Mouse (Mus musculus) embryonic fibroblast, embryonic 13.5 days (primary cell): ENCODE measurements around the gene Cacnb4.

ENCODE experiments used
- CTCF ChIP-seq: IDR thresholded peaks from 2 replicates; pipeline ENCODE4 v1.5.1; 2011; ENCODE audit warnings: mild to moderate bottlenecking, control low read depth, low read length, moderate library complexity, borderline replicate concordance; ENCODE audit not compliant: insufficient read depth
- POLR2A ChIP-seq: IDR thresholded peaks from 2 replicates; pipeline ENCODE4 v1.6.1; 2011; ENCODE audit warnings: low read depth, mild to moderate bottlenecking, control low read depth, low read length, moderate library complexity

GRCm38 (mm10) chr2:52602921-52603320 lies 73.7 kb downstream of the Cacnb4 start:
- TF ChIP-seq POLR2A (no peak), CTCF (no peak)
